Mouse (Mus musculus): ENCODE data around the gene Fzr1. TPM values are rescaled to one million over a fixed set of nuclear protein-coding genes. Genes with fewer than 3 reads are reported as not detected.

Gene Fzr1
- total RNA-seq, 2 experiments from 2014 or later = 32.2 to 33.5 TPM

- DNase-seq (ENCODE audit: low spot score in 2 of 2) = no peak
Observed at GRCm38 (mm10) chr10:81358841-81359240, 19.5 kb downstream of the Fzr1 start.

DNA sequence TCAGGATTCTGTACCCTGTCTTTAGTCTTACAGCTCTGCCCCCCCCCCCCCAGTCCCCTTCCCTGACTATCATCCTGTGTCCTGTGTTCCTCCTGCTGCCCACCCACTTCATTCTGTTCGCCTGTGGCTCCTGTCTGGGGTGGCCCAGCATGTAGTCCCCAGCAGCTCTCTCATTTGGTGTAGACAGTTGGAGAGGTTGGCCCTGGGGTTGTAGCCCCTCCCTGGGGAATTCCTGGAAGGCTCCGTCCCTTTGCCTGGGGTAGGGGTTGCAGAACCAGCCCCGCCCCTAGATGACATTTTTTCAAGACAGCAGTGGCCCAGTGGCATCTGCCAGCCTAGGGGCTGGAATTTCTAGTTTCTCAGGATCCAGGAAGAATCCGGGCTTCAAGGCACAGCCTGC is 20.1 kb downstream of the Fzr1 start:
- DNase-seq (ENCODE audit: low spot score in 2 of 2) = no peak

- peak; percentile 90 to 94 for DNase-seq (ENCODE audit: low spot score in 2 of 2)
Observed at GRCm38 (mm10) chr10:81356991-81357844, 21.1 kb downstream of the Fzr1 start, which contains the start of gene Mfsd12. Gene Mfsd12 (plus strand): TSS chr10:81357491.

DNA sequence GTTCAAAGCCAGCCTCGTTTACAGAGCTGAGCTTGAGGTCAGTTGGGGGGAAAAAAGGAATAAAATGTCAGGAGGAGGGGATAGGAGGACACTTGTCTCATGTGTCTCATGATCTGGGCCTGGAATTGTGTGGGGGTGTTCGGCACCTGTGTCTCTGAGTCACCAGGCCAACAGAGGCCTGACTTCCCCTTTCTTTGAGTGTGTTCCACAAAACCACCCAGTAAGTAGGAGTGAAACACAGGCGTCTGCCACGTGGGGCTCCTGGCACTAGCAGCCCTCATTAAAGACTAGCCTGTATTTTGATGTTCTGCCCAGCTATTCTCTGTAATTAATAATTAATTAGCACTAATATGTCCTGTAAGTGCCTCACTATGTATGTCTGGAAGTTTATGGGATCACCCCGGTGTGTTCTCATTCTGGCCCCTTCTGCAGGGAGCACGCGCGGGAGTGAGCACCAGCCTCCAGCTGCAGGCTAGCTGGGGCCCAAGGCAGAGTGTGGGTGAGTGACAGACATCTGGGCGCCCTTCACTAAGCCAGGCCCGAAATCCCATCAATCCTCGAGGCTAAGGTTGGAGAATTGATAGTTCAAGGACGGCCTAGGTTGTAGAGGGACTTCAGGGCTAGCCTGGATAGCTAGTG is 21.8 kb downstream of the Fzr1 start:
- DNase-seq (ENCODE audit: low spot score in 2 of 2) = no peak

DNA sequence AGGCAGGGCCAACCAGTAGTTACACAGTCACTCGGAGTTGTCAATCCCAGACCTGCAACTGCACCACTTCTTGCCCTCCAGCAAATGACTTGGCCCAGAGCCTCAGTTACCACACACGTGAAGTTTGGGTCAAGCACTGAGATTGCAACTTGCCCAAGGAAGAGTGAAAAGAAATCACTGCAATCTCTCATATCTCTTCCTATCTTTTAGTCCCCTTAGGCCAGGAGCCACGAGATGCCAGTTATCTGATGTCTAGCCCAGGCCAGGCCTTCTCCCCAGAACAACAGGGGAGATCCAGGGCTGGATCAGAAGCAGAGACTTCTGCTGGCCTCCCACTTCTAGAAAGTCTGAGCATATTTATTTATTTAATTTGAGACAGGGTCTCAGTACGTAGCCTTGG is 22.8 kb downstream of the Fzr1 start:
- no peak for DNase-seq (ENCODE audit: low spot score in 2 of 2)

DNA sequence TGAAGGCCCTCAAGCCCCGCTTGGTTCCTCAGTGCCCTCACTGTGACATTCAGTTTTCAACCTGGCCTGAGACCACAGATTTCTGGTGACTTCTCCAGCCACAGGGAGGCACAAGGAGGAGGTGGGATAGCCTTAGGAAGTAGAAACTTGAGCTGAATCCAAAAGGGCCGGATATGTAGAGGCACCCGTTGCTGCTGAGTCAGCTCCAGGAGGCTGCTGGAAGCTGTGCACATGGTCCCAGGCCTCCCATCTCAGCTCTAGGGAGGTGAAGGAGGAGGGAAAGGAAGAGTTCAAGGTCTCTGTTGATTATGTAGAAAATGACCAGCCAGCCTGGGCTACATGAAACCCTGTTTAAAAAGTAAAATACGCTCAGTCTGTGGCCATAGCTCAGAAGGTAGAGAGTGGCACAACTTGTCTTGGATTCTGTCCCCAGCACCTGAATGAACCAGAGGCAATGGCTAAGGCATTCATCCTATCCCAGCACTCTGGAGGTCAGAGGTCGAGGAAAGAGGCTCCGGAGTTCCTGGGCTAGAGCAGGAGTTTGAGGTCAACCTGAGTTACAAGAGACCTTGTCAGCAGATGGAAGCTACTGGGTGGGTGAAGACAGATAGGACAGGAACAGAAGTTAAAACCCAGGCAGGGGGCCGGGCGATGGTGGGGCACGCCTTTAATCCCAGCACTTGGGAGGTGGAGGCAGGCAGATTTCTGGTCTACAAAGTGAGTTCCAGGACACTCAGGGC is 23.4 kb downstream of the Fzr1 start:
- DNase-seq (ENCODE audit: low spot score in 2 of 2) = no peak

- no peak for DNase-seq (ENCODE audit: low spot score in 2 of 2)
Observed at GRCm38 (mm10) chr10:81351678-81352291, 26.5 kb downstream of the Fzr1 start.

DNA sequence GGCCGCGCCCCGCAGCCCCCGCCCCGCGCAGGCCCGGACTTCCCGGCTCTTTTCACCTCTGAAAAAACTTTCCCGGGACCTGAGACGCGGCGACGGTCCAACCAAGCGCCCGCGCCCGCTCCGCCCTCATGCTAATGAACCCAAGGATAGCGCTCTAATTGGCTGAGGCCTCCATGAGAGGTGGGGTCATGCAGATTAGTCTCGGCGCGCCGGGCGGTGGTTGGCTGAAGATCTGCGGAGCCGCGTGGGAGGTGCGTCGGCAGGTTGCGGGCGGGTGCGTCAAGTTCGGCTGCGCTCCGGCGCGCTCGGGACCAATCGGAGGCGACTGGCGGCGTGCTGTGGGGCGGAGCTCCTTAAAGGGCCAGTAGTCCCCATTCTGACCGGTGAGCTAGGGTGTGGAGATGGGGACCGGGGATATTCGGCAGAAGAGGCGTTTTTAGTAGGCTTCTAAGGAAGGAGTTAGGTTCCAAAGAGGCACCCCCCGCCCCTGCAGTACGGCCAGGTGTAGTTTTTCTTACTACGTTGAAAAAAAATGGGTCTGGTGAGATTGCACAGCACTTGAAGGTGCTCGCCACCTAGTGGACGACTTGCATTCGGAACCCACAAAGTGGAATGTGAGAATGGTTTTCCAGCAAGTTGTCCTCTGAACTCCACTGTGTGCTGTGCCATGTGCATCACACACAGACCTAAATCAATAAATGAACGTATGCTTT is 27.8 kb downstream of the Fzr1 start, which contains the start of gene Hmg20b:
Gene Hmg20b, minus strand, starts transcription at position 130 of the 713 bp plus-strand sequence.
- peak; percentile 98 to 99 for DNase-seq (ENCODE audit: low spot score in 2 of 2)

DNA sequence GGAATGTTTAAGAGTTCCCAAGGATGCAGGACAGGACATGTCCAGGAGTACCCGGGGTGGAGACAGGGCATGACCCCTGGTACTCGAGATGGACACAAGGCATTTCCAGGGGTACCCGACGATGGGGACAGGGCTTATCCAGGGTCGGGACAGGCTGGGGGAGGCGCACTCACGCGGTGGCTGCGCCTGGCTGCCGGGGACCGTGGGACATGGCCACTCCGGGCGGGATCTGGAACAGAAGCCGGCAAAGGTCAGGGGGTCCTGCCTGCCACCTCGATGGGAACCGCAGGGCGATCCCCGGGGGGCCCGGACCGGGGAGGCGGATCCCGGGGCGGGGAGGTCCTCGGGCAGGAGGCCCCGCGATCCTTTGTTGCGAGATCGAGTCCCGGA is 28.4 kb downstream of the Fzr1 start:
- no peak for DNase-seq (ENCODE audit: low spot score in 2 of 2)

DNA sequence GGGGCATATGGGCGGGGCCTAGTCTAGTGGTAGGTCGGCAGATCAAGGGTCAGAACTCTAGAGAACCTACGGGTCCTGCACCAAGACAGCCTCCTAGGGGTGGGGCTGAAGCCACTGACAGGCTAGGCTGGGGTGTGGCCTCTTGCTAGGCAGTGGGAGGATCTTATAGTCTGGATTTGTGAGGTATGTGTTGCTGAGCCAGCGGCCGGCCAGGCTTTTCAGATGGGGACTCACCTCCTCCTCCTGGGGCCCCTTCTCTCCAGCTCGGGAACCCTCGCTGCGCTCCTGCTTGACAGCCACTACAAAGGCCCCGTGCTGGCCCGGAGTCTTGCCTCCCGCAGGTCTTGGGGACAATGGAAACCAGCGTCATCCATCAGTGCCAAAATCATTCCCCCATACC is 29.2 kb downstream of the Fzr1 start:
- DNase-seq (ENCODE audit: low spot score in 2 of 2) = no peak

DNA sequence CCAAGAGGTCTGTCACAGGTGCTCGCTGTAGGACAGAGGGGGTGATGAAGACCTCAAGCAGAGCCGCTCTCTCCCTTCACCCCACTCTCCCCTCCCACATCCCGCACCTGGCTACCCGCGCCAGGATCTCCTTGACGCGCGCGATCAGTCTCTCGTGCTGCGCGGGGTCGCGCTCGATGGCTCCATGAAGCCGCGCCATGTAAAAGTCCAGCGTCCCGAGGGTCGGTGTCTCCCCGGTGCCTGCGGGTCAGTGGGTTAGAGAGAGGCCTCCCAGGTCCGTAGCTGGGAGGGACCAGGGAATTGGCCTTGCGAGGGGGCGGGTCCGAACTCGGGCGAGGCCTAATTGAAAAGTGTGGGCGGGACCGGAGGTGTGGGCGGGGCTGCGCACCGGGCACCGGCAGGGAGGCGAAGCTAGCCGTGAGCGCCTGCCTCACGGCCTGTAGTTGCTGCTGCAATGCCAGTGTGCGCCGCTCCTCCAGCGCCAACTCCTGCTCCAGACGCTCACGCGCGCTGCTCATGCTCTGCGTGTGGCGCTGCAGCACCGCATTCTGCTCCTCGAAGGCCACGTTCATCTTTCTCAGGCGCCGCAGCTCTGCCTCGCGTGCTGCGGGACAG is 31.8 kb downstream of the Fzr1 start:
- no peak for DNase-seq (ENCODE audit: low spot score in 2 of 2)

GRCm38 (mm10) chr10:81345162-81345534 is 33.2 kb downstream of the Fzr1 start:
- DNase-seq (ENCODE audit: low spot score in 2 of 2) = no peak

- no peak for DNase-seq (ENCODE audit: low spot score in 2 of 2)
Observed at GRCm38 (mm10) chr10:81344421-81345161, 33.7 kb downstream of the Fzr1 start.

- no peak for DNase-seq (ENCODE audit: low spot score in 2 of 2)
Observed at GRCm38 (mm10) chr10:81342686-81343505, 35.4 kb downstream of the Fzr1 start, which contains the start of gene Gipc3. Gene Gipc3 (minus strand): TSS chr10:81343266.

DNA sequence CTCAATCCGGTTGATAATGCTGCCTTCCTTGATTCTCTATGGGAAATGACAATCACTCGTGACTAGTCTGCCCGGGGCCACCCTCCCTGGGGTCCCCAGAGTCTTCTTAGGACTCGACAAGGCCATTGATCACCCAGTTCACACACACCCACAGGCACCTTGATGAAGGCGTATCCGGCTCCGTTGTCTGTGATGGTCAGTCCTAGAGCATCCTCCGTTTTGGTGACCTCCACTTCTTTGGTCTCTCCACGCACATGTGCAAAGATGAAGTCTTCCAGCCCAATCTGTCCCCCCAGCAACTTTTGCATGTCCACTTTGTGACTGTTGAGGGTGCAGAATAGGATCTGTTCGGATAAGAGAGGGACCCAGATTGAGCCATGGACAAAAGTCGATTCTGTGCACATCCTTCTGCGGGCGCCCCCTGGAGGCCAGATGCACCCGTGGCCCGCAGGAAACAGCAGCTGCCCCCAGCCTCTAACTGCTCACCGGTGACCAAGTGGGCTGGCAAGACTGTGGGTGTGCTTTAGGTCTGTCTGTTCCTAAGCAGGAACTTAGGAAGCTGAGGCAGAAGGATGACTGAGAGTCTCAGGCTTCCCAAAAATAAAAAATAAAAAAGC is 36.9 kb downstream of the Fzr1 start:
- DNase-seq (ENCODE audit: low spot score in 2 of 2) = peak in 1 of 2 experiments; percentile 75

GRCm38 (mm10) chr10:81340551-81341332 is 37.6 kb downstream of the Fzr1 start:
- DNase-seq (ENCODE audit: low spot score in 2 of 2) = no peak

DNA sequence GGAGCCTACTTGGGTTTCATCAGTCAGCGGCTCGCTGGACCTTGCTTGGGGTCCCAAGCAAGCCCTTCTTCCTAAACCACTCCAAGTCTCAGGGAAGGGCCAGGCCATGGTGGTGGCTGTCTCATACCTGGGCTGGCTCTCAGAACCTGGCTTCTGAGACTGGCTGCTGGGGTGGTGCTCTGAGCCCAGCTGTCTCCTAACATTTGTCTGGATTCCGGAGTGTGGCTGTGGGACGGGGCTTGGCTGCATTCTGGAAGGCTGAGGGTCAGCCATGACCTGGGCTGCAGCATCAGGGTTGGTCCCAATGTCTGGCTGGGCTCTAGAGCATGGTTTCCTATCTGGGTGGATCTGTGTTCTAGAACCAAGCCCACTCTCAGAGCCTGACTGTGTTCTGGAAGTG is 41.8 kb downstream of the Fzr1 start:
- no peak for DNase-seq (ENCODE audit: low spot score in 2 of 2)
